Mouse (Mus musculus) frontal cortex, postnatal 10 days (tissue): ENCODE measurements around the gene Cpd.
"Not testable (repeated sequence)": the region's sequence is repeated elsewhere in the genome, so short reads cannot be mapped to it uniquely, and the experiment has no call there.

Source experiments
- DNase-seq, 2 experiments: peaks; one replicate each; pipeline ENCODE4 v3.0.0; 2022; ENCODE audit warnings: low spot score in 2 of 2, mixed read lengths in 1 of 2

The Cpd gene

GRCm38 (mm10) chr11:76847354-76847753 lies 536 bp upstream of the Cpd start:
- no peak for DNase-seq

- peak in 1 of 2 experiments; percentile 25 for DNase-seq
These were observed 574 bp downstream of the Cpd start for GRCm38 (mm10) chr11:76846011-76846877.

GRCm38 (mm10) chr11:76845275-76845980 lies 1.4 kb downstream of the Cpd start:
- no peak for DNase-seq

- DNase-seq = no peak
These were observed 8.2 kb downstream of the Cpd start for GRCm38 (mm10) chr11:76838573-76838972.

- DNase-seq = no peak
These were observed 10.5 kb downstream of the Cpd start for GRCm38 (mm10) chr11:76836317-76836716.

GRCm38 (mm10) chr11:76835868-76836267 lies 10.9 kb downstream of the Cpd start:
- DNase-seq = no peak

- no peak for DNase-seq
These were observed 12.2 kb downstream of the Cpd start for GRCm38 (mm10) chr11:76834665-76835064.

- no peak for DNase-seq
These were observed 21.9 kb downstream of the Cpd start for GRCm38 (mm10) chr11:76824885-76825265.

GRCm38 (mm10) chr11:76824238-76824884 lies 22.5 kb downstream of the Cpd start:
- DNase-seq = no peak

- DNase-seq = no peak
These were observed 23.2 kb downstream of the Cpd start for GRCm38 (mm10) chr11:76823641-76824040.

- DNase-seq = no peak
These were observed 25.5 kb downstream of the Cpd start for GRCm38 (mm10) chr11:76821353-76821752.

- DNase-seq = no peak
These were observed 29.2 kb downstream of the Cpd start for GRCm38 (mm10) chr11:76817664-76818063.

GRCm38 (mm10) chr11:76810706-76811495 lies 35.9 kb downstream of the Cpd start:
- DNase-seq = no peak

GRCm38 (mm10) chr11:76809450-76809849 lies 37.4 kb downstream of the Cpd start:
- no peak for DNase-seq

- no peak for DNase-seq
These were observed 38.3 kb downstream of the Cpd start for GRCm38 (mm10) chr11:76808550-76808949.

- no peak for DNase-seq
These were observed 39.7 kb downstream of the Cpd start for GRCm38 (mm10) chr11:76807007-76807679.

GRCm38 (mm10) chr11:76806026-76806425 lies 40.8 kb downstream of the Cpd start:
- DNase-seq = no peak

GRCm38 (mm10) chr11:76805072-76805471 lies 41.7 kb downstream of the Cpd start:
- not testable (repeated sequence) for DNase-seq

GRCm38 (mm10) chr11:76803266-76803665 lies 43.6 kb downstream of the Cpd start:
- DNase-seq = no peak

- DNase-seq = no peak
These were observed 49.6 kb downstream of the Cpd start for GRCm38 (mm10) chr11:76797236-76797635.

GRCm38 (mm10) chr11:76795326-76795725 lies 51.5 kb downstream of the Cpd start:
- DNase-seq = no peak
